Mouse (Mus musculus): Measurements from ENCODE around the gene Pdlim4.
"Not testable (repeated sequence)": the region's sequence is repeated elsewhere in the genome, so short reads cannot be mapped to it uniquely, and the experiment has no call there.

The Pdlim4 gene

DNA sequence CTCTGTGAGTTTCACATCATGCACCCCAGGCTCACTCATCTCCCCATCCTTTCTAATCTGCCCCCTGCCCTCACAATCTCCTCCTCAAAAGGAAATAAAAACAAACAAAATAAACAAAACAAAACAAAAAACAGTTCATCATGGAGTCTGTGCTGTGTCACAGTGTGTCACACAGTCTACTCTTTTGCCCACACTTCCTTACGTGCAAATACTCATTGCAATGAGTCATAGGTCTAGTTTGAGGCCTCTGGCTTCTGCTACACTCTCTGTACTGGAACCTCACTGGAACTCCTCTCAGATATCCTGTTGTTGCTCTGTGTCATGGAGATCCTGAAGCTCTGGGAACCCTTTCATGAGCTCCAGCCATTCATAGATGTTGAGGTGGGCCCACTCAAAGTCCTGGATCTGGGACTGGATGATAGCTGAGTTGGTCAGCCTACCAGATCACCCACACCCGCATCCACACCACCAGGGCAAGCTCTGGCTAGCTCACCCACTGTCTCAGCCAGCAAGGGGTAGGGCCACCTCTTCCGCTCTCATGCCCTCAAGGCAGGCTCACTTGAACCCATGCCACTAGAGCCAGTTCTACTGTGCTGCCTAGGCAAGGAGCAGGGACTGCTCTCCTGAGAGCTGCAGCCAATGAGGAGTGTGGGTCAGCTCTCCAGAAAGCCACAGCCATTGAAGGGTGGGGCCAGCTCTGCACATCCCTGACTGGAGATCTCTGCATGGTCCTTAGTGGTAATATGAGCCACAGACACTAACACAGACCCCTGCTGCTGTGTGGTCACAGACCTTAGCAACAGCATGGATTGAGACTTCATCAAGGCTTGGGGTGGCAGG lies 49.7 kb downstream of the Pdlim4 start:
- DNase-seq (ENCODE audit: low spot score in 2 of 2) = no peak

DNA sequence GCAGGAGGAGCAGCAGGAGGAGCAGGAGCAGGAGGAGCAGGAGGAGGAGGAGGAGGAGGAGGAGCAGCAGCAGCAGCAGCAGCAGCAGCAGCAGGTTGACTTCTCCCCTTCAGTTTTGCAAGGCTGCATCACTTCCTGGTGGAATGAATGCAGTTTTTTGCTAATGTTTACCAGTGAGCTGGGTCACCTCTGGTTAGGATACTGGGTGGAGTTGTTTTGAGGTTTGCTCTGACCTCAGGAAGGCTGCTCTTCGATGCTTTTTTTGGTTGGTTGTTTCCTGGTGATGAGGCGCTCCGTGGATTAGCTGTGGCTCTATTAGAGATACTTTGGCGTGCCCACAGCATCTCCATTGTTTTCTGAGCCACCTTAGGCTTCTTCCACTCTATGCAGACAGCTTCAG lies 51.2 kb downstream of the Pdlim4 start:
- DNase-seq (ENCODE audit: low spot score in 2 of 2) = no peak

DNA sequence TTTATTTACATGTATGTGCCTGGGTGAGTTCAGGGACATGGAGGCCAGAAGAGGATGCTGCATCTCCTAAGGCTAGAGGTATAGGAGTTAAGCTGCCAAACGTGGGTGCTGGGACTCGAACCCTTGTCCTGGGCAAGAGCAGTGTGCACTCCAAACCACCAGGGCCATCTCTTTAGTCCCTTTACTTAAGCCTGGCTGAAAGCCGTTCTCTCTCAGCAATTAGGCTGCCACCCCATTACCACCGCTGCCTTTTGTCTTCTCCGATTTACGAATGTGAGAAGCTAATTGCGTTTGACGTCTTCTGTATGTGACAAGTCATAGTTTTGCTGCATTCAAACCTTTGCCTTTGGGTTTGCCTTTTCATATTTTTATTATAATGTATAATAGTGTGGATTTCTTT lies 52.8 kb downstream of the Pdlim4 start:
- DNase-seq (ENCODE audit: low spot score in 2 of 2) = no peak

GRCm38 (mm10) chr11:54012961-54013360 lies 55.9 kb downstream of the Pdlim4 start:
- DNase-seq (ENCODE audit: low spot score in 2 of 2) = no peak

- no peak for DNase-seq (ENCODE audit: low spot score in 2 of 2)
These were observed 57.6 kb downstream of the Pdlim4 start for GRCm38 (mm10) chr11:54011255-54011654.

DNA sequence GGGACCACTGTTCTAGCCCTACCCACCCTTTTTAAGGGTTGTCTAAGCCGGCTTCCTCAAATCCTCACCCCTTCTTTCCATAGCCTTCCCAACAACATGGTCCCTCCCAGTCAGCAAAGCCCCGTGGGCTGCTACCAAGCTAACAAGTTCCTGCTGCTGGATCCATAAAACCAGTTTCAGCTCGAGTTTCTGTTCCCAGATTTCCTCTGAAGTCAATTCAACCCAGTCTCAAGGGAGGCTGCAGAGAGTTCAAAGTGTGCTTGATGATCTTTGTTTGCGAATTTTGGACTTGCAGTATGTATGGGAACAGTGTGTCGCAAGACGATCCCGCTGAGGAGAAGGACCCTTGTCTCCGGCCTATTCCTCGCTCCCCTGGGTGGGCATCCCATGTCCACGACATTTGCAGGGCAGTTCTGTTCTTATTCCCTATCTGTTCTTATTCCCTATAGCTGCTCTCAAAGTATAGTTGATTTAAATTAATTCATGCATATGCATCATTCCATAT lies 60.3 kb downstream of the Pdlim4 start:
- peak; percentile 32 to 55 for DNase-seq (ENCODE audit: low spot score in 2 of 2)

DNA sequence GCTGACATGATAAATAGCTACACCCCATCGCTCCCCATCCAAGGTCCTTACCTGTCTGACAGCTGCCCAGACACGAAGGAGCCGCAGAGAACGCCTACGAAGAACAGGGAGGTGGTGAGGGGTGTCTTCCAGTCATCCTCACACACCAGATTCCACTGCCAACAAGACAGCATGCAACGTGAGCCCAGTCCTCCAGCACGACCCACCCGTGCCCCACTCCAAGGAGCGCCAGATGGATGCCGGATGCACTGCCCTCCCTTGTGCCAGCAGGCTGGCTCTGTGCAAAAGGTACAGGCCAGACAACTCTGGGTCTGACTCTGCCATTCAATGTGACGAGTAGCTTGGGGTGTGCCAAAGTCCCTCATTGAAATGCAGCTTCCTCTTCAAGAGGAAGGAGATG lies 61.1 kb downstream of the Pdlim4 start:
- no peak for DNase-seq (ENCODE audit: low spot score in 2 of 2)

GRCm38 (mm10) chr11:54006901-54007300 lies 61.9 kb downstream of the Pdlim4 start:
- DNase-seq (ENCODE audit: low spot score in 2 of 2) = peak; percentile 61 to 75

GRCm38 (mm10) chr11:54006362-54006761 lies 62.5 kb downstream of the Pdlim4 start:
- not testable (repeated sequence) for DNase-seq (ENCODE audit: low spot score in 2 of 2)
